Mouse (Mus musculus): ENCODE data around the gene Ube2j1.

GRCm38 (mm10) chr4:33007443-33008217 lies 23.6 kb upstream of the Ube2j1 start:
- TF ChIP-seq GATA1 (IDR thresholded peaks at IDR 0.05; ENCODE audit: borderline replicate concordance, low read length) (no peak), FLI1 (IDR thresholded peaks at IDR 0.05; ENCODE audit: low read length) (no peak)
